Mouse (Mus musculus): Measurements from ENCODE around the gene Gm45713. TPM values are rescaled to one million over a fixed set of nuclear protein-coding genes. Genes with fewer than 3 reads are reported as not detected.
"Not testable (repeated sequence)": the region's sequence is repeated elsewhere in the genome, so short reads cannot be mapped to it uniquely, and the experiment has no call there.

The Gm45713 gene
- polyA plus RNA-seq, 1 experiment from 2014 or later = 0.13 TPM

DNA sequence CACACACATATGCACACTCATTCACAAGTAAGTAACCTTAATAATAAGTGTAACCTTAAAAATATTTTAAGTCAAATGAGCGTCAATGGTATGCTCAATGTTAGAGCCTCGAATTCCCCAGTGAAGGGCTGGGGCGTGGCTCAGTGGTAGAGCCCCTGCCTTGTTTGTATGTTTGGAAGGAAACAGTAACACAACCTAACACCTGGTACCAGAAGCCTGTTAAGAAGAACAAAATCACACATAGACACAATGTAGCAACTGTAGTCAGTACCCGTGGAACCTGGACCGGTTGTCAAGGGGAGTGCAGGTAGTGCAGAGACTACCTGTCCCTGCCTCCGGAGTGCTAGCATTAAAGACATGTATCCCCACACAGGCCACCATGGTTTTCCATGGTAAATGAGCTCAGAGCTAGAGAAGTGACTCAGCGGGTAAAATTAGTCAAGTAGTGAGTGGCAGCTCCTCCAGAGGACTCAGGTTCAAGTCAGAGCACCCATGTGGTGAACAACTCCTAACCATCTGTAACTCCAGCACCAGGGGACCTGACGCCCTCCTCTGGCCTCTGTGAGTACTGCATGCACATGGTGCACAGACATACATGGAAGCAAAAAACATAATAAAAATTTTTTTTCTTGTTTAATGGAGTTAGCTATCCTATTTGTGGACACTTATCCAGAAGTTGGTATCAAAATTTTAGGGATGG is 37.3 kb downstream of the Gm45713 start:
- ATAC-seq = no peak
- Histone ChIP-seq H3K36me3 (ENCODE audit: poor library complexity, severe bottlenecking) (no peaks in the 10 kb centered on the region), H3K9ac (no peak overlapping the region), H3K27ac (no peak overlapping the region), H3K9me3 (replicated peaks) (no peaks in the 10 kb centered on the region), H3K4me1 (no peaks in the 10 kb centered on the region), H3K4me2 (no peak overlapping the region), H3K4me3 (no peak overlapping the region), H3K27me3 (no peaks in the 10 kb centered on the region)
- 91% methylated on average over 8 of the region's 8 CpGs for WGBS

DNA sequence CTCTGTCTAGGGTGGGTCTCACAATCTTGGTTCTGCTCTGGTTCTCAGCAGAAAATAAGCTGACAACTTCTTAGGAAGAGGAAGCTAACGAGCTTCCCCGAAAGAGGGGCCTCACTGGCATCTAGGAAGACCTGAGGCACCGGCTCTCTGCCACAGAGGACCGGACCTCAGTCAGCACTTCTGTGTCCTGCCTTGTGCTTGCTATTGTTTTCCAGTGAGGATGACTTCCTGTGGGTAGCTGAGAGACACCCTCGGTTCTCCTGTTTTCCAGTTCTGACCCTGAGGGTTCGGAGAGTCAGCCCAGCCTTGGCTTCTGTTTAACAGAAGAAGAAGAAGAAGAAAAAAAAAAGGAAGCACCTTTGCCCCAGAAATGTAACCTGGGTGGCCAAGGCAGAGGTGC is 38.6 kb downstream of the Gm45713 start:
- Histone ChIP-seq H3K9ac (no peak overlapping the region), H3K9me3 (replicated peaks) (no peaks in the 10 kb centered on the region), H3K27me3 (no peaks in the 10 kb centered on the region), H3K4me3 (no peak overlapping the region), H3K4me1 (peaks cover 6% of the 10 kb centered on the region; the same call in 1 of the 2 replicates), H3K4me2 (no peak overlapping the region), H3K27ac (no peak overlapping the region), H3K36me3 (ENCODE audit: poor library complexity, severe bottlenecking) (no peaks in the 10 kb centered on the region)
- ATAC-seq = no peak
- 54% methylated on average over 6 of the region's 6 CpGs for WGBS

DNA sequence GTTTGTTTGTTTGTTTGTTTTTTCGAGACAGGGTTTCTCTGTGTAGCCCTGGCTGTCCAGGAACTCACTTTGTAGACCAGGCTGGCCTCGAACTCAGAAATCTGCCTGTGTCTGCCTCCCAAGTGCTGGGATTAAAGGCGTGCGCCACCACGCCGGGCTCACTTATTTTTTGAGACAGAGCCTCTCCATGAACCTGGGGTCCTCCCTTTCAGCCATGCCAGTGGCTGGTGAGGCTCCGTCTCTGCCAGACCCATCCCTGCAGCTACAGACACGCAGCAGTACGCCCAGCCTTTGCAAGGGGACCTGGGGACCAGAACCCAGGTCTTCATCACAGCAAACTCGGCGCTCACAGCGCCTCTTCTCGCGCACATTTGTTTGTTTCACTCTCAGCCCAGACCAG is 40.1 kb downstream of the Gm45713 start:
- H3K36me3 ChIP-seq (ENCODE audit: poor library complexity, severe bottlenecking); H3K27ac ChIP-seq; ATAC-seq; H3K4me3 ChIP-seq; H3K9ac ChIP-seq; H3K4me2 ChIP-seq; H3K9me3 ChIP-seq (replicated peaks); H3K27me3 ChIP-seq: not testable (repeated sequence)
- 90% methylated on average over 14 of the region's 14 CpGs for WGBS
- H3K4me1 ChIP-seq = peaks cover 17% of the 10 kb centered on the region

DNA sequence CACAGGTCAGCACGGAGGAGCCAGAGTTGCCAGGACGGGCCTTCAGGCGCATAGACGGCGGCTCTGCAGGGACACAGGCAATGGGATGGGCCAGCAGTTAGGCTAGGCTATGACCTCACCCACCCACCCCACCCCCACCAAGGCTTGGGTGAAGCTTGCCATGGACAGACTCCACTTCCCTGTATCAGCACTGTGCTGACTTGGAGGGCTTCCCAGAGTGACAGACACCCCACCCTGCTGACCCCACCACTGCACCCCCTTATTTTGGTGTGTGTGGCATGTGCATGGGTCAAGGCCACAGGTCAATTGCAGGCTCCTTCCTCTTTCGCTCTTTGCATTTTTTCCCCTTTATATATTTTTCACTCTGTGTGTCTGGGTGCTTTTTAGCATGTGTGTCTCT is 40.7 kb downstream of the Gm45713 start:
- 87% methylated on average over 6 of the region's 6 CpGs for WGBS
- Histone ChIP-seq H3K4me1 (peaks cover 19% of the 10 kb centered on the region), H3K9ac (no peak overlapping the region), H3K4me2 (no peak overlapping the region), H3K27ac (no peak overlapping the region), H3K36me3 (ENCODE audit: poor library complexity, severe bottlenecking) (no peaks in the 10 kb centered on the region), H3K4me3 (no peak overlapping the region), H3K9me3 (replicated peaks) (no peaks in the 10 kb centered on the region), H3K27me3 (no peaks in the 10 kb centered on the region)
- ATAC-seq = no peak

DNA sequence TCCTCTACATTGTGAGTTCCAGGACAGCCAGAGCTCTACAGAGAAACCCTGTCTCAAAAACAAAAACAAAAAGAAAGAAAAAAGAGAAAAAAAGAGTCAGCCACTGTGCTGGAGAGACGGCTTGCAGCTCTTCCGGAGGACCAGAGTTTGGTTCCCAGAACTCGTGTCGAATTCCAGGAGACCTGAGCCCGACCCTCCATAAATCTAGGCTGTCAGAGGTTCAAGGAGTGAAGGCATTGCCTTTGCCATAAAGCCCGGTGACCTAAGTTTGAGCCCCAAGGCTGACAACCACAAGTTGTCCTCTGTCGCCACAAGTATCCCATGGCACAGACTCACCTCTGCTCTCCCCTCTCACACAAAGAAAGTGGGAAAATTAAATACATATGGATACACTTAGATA is 41.9 kb downstream of the Gm45713 start:
- H3K4me3 ChIP-seq = no peak overlapping the region
- no peaks in the 10 kb centered on the region for H3K36me3 ChIP-seq (ENCODE audit: poor library complexity, severe bottlenecking)
- 80% methylated on average over 7 of the region's 7 CpGs for WGBS
- no peak overlapping the region for H3K4me2 ChIP-seq
- no peak overlapping the region for H3K27ac ChIP-seq
- ATAC-seq = no peak
- H3K27me3 ChIP-seq = no peaks in the 10 kb centered on the region
- H3K9ac ChIP-seq = no peak overlapping the region
- H3K9me3 ChIP-seq (replicated peaks) = no peaks in the 10 kb centered on the region
- peaks cover 19% of the 10 kb centered on the region for H3K4me1 ChIP-seq

DNA sequence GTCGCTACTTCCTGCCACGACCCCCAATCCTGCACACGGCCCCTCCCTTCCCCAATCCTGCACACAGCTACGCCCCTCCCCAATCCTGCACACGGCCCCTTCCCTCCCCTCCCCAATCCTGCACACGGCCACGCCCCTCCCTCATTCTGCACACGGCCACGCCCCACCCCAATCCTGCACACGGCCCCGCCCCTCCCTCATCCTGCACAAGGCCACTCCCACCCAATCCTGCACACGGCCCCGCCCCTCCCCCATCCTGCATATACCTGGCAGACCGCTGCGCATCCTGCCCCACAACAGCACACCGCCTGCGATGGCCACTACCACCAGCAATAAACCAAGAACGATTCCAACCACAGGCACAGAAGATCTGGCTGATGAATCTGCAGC is 42.5 kb downstream of the Gm45713 start:
- H3K36me3 ChIP-seq (ENCODE audit: poor library complexity, severe bottlenecking) = peaks cover 1% of the 10 kb centered on the region; the same call in 1 of the 2 replicates
- no peak overlapping the region for H3K9ac ChIP-seq
- peaks cover 19% of the 10 kb centered on the region for H3K4me1 ChIP-seq
- no peaks in the 10 kb centered on the region for H3K27me3 ChIP-seq
- no peak overlapping the region for H3K4me3 ChIP-seq
- H3K27ac ChIP-seq = no peak overlapping the region
- H3K4me2 ChIP-seq = no peak overlapping the region
- WGBS = 37% methylated on average over 18 of the region's 18 CpGs
- no peaks in the 10 kb centered on the region for H3K9me3 ChIP-seq (replicated peaks)
- ATAC-seq = no peak

DNA sequence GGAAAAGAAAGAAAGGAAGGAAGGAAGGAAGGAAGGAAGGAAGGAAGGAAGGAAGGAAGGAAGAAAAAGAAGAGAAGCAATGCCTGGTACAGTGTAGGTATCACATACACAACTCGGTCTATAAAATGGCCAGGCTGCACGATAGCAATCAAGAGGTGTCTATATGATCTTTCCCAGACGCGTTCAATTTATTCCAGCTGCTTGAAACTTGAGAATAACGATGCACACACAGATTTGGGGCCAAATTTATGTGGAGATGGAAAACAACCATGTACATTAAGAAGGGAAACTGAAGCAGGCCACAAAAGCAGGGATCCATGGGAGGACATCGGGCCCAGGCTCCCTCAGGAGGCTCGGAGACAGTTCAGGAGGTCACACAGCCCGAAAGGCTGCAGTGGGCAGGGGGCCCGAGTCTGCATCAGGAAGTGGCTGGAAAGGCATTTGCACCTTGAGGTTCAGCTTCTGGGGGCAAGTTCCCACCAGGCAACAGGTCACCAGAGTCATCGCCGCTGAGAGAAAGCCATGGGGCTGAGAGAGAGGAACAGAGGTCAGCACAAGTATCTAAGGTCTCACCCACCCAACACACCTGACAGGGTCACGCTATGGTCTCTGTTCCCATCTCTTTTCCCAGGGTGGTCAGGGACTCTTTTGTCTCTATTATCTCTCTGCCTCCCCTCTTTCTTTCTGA is 43.1 kb downstream of the Gm45713 start:
- H3K4me3 ChIP-seq = no peak overlapping the region
- no peaks in the 10 kb centered on the region for H3K27me3 ChIP-seq
- no peak for ATAC-seq
- 67% methylated on average over 12 of the region's 12 CpGs for WGBS
- H3K36me3 ChIP-seq (ENCODE audit: poor library complexity, severe bottlenecking) = peaks cover 7% of the 10 kb centered on the region; the same call in 1 of the 2 replicates
- no peak overlapping the region for H3K4me2 ChIP-seq
- H3K4me1 ChIP-seq = peaks cover 19% of the 10 kb centered on the region
- no peaks in the 10 kb centered on the region for H3K9me3 ChIP-seq (replicated peaks)
- H3K27ac ChIP-seq = no peak overlapping the region
- H3K9ac ChIP-seq = no peak overlapping the region

DNA sequence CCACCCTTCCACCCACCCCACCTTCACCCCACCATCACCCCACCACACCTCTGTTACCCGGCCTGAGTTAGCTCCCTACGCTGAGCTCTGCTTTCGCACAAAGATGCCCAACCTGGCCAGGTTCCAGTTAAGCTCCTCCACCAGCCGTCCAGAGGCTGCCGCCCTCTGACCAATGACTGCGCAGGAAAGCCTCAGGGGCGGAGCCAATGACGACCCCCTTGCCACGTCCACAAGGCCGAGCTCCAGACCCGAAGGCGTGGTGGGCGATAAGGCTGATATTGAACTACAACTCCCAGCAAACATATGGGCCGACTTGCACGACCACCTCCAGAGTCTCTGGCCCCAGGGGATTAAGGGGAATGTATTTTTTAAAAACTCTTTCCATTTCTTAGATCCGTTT is 44.0 kb downstream of the Gm45713 start, which contains the start of gene Rcn3:
Gene Rcn3, minus strand, starts transcription at position 174 of the 400 bp plus-strand sequence.
- H3K4me1 ChIP-seq = peaks cover 19% of the 10 kb centered on the region
- peaks cover 15% of the 10 kb centered on the region for H3K36me3 ChIP-seq (ENCODE audit: poor library complexity, severe bottlenecking)
- H3K27ac ChIP-seq = peak within 1 kb of the TSS; percentile 19; the same call in 1 of the 2 replicates
- H3K9me3 ChIP-seq (replicated peaks) = no peaks in the 10 kb centered on the region
- H3K9ac ChIP-seq = peak within 1 kb of the TSS; percentile 66
- peak; percentile 96 for ATAC-seq
- H3K27me3 ChIP-seq = no peaks in the 10 kb centered on the region
- under 1% methylated on average over 16 of the region's 16 CpGs for WGBS
- H3K4me2 ChIP-seq = peak within 1 kb of the TSS; percentile 66
- peak within 1 kb of the TSS; percentile 43 for H3K4me3 ChIP-seq

DNA sequence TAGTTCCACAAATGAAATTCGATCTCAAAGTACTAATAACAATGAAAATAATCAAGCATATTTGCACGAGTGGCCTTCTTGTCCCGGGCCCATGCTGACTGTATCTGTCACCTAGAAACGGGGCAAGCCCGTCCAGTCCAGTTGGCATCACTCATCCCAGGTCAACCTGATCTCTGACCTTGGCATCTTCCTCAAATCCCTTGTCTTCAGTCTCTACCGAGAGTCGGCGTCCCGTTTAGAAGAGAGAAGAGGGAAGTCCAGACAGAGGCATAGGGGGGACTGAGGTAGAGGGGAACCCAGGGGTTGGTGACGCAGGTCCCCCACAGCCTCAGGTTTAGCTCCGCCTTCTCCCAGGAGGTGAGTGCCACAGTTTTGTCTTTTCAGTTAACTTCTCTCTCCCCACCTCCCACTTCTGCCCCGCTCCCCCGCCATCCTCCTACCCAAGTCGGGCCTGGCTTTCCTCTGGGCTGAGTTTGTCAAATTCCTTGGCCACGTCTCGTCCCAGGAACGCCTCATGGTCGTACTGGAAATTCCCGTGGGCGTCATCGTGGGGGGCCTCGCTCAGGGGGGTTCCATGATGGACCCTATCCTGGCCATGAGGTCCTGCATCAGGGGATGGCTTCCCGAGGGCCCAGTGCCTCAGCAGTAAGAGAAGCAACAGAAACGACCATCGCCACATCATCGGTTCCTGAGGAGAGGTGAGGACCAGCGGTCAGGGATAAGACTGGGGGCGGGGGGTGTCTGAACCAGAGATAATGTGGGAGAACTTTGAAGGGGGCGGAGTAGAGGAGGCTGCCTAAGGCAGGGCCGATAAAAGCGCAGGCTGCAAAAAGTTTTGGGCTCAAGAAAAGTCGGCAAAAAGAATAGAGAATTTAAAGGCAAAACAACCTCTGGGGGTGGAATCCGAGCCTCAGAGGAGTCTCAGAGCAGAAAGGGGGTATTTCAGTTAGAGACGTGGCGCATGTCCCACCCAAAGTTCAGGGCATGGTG is 44.7 kb downstream of the Gm45713 start:
- Histone ChIP-seq H3K9ac (peak overlapping the region; percentile 66), H3K4me3 (peak overlapping the region; percentile 43), H3K9me3 (replicated peaks) (no peaks in the 10 kb centered on the region), H3K27ac (peak overlapping the region; percentile 19; the same call in 1 of the 2 replicates), H3K27me3 (no peaks in the 10 kb centered on the region), H3K36me3 (ENCODE audit: poor library complexity, severe bottlenecking) (peaks cover 23% of the 10 kb centered on the region), H3K4me1 (peaks cover 19% of the 10 kb centered on the region), H3K4me2 (peak overlapping the region; percentile 66)
- ATAC-seq = peak; percentile 61
- WGBS = 16% methylated on average over 35 of the region's 35 CpGs

DNA sequence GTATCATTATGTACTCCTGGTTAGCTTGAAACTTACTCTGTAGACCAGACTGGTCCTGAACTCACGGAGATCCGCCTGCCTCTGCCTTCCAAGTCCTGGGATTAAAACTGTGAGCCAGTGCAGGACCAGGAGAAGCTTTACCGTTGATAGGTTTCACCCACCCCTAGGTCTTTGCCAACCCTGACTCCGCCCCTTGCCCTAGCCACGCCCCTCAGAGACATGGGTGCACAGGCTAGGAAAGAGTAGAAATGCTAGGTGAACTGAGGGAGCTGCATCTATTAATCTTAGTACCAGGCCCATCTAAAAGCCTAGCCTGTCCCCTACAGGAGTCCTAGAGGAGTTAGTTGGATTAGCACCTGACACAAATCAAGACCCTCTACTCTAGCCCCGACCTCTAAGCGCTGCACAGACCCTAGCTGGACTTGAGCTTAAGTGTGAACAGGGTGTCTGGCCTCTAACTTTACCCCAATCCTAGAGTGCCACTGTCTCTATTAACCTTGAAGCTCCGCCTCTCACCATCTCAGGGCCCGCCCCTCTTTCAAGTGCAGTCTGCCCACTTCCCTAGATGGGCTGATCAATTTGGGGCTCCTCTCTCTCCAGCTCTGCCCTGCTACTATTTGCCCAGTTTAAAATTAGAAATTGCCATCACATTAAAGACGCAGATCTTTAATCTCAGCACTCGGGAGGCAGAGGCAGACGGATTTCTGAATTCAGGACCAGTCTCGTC is 45.6 kb downstream of the Gm45713 start:
- ATAC-seq = no peak
- WGBS = 82% methylated on average over 13 of the region's 13 CpGs

DNA sequence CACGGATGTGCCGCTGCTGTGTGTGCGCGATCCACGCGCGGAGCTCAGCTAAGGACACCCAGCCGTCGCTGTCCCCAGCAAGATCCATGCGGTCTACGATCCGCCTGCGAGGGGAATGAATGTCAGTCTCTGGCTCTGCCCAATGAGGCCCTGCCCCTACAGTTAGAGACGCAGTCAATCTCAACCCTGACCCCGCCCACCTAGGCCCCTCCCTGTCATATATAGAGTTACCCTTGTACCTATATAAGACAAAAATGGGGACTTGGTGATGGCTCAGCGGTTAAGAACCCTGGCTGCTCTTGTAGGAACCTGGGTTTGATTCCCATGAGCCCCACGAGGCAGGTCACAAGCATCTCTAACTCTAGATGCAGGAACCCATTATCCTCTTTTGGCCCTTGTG is 47.4 kb downstream of the Gm45713 start:
- WGBS = 94% methylated on average over 17 of the region's 17 CpGs
- no peak overlapping the region for H3K4me3 ChIP-seq
- H3K27me3 ChIP-seq = no peaks in the 10 kb centered on the region
- no peak overlapping the region for H3K27ac ChIP-seq
- no peak for ATAC-seq
- peaks cover 19% of the 10 kb centered on the region for H3K4me1 ChIP-seq
- no peaks in the 10 kb centered on the region for H3K9me3 ChIP-seq (replicated peaks)
- no peak overlapping the region for H3K4me2 ChIP-seq
- no peak overlapping the region for H3K9ac ChIP-seq
- H3K36me3 ChIP-seq (ENCODE audit: poor library complexity, severe bottlenecking) = peaks cover 40% of the 10 kb centered on the region

More for the DNA sequence above, 45.6 kb downstream of the Gm45713 start:
- Histone ChIP-seq H3K36me3 (ENCODE audit: poor library complexity, severe bottlenecking) (peaks cover 29% of the 10 kb centered on the region), H3K4me1 (peaks cover 19% of the 10 kb centered on the region), H3K9me3 (replicated peaks) (no peaks in the 10 kb centered on the region), H3K9ac (no peak overlapping the region), H3K4me2 (peak overlapping the region; percentile 66; the same call in 1 of the 2 replicates), H3K27me3 (no peaks in the 10 kb centered on the region), H3K4me3 (no peak overlapping the region), H3K27ac (no peak overlapping the region)

Data from forebrain, embryonic 13.5 days (tissue).